Mouse (Mus musculus) ovary, postnatal 36 days (tissue): ENCODE measurements around the gene Mtus2.
"Not testable (repeated sequence)": the region's sequence is repeated elsewhere in the genome, so short reads cannot be mapped to it uniquely, and the experiment has no call there.

Source experiments
- DNase-seq: peaks from one replicate; pipeline ENCODE4 v3.0.0; 2022; ENCODE audit warnings: low spot score, mixed read lengths

The Mtus2 gene

DNA sequence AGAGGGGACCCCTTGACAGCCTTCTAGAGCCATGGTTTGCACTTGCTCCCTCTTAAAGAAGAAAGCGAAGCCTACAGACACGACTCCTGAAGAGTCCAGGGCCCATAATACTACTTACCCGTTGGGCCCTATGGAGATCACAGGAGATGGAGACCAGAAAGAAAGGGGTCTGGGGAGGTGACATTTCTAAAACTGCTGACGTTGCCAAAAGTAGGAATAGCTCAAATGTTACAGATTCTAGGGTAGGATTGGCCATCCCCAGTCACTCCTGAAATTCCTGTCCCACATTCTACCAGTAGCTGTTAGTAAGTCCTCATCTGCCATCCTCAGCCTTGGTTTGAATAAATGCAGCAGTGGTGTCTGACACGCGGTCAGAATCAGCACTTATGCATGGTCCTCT, 325.0 kb downstream of the Mtus2 start:
- no peak for DNase-seq

- DNase-seq = no peak
These were observed 325.5 kb downstream of the Mtus2 start for GRCm38 (mm10) chr5:148282631-148283030.

DNA sequence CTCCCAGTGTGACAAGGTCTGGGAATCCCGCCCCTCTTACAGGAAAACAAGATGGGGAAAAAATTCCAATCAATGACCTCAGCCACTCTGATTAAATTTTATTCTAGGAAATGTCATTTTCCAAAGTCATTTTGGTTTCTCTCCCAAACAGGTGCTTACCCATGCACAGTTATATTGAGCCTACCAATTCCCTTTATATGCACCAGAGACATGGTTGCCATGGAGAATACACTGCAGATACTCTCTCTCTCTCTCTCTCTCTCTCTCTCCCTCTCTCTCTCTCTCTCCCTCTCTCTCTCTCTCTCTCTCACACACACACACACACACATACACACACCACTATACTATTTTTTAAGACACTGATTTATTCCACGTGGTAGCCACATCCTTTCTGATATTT, 326.1 kb downstream of the Mtus2 start:
- DNase-seq = no peak

GRCm38 (mm10) chr5:148283584-148283983, 326.5 kb downstream of the Mtus2 start:
- no peak for DNase-seq

- no peak for DNase-seq
These were observed 330.4 kb downstream of the Mtus2 start for GRCm38 (mm10) chr5:148287529-148287928.

GRCm38 (mm10) chr5:148288804-148289203, 331.7 kb downstream of the Mtus2 start:
- DNase-seq = no peak

DNA sequence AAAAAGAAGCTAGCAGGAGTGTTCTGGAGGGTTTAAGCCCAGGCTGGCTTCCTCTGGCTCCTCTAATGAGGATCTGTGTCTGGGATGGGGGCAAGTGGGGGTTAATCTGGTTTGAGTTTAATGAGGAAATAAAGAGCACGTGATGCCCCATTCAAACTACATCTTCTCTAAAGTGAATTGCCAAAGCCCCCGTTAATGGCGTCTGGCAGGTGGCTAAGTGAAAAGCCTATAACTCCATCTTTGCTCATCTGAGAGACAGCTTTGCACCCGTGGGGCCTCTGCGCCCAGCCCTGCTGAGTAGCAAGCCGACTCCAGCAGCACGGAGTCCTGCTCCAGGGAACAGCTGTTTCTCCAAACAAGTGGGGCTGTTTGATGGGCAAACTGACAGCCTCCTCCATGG, 332.8 kb downstream of the Mtus2 start:
- no peak for DNase-seq

DNA sequence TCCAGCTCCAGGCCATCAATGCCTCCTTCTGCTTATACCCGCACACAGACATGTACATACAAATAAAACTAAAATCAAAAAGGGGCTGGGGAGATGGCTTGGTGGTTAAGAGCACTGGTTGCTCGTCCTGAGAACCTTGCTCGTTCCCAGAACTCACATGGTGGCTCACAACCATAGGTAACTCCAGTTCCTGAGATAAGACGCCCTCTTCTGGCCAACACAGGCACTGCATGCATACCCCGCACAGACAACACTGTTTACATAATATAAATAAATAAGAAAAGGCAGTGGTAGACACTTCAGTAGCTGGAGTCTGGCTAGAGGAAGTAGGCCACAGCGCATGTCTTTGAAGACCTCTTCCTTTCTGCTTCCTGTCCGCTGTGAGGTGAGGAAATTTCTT, 335.7 kb downstream of the Mtus2 start:
- DNase-seq = no peak

GRCm38 (mm10) chr5:148293346-148293745, 336.2 kb downstream of the Mtus2 start:
- DNase-seq = no peak

GRCm38 (mm10) chr5:148302968-148303367, 345.8 kb downstream of the Mtus2 start:
- no peak for DNase-seq

GRCm38 (mm10) chr5:148304112-148304511, 347.0 kb downstream of the Mtus2 start:
- DNase-seq = no peak

GRCm38 (mm10) chr5:148310790-148311189, 353.7 kb downstream of the Mtus2 start:
- DNase-seq = no peak

DNA sequence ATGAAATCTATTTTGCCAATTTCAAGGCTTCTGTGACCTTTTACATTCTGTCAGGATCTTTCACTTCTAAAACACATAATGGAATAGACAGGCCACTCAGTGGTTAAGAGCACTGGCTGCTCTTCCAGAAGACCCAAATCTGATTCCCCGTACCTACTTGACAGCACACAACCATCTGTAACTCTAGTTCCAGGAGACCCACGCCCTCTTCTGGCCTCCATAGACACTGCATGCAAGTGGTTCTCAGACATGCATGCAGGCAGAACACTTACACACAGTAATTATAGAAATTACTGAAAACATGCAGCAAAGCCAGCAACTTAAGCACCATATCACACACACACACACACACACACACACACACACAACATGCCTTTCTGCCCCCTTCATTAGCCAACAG, 355.3 kb downstream of the Mtus2 start:
- DNase-seq = no peak

- no peak for DNase-seq
These were observed 357.8 kb downstream of the Mtus2 start for GRCm38 (mm10) chr5:148314931-148315330.

DNA sequence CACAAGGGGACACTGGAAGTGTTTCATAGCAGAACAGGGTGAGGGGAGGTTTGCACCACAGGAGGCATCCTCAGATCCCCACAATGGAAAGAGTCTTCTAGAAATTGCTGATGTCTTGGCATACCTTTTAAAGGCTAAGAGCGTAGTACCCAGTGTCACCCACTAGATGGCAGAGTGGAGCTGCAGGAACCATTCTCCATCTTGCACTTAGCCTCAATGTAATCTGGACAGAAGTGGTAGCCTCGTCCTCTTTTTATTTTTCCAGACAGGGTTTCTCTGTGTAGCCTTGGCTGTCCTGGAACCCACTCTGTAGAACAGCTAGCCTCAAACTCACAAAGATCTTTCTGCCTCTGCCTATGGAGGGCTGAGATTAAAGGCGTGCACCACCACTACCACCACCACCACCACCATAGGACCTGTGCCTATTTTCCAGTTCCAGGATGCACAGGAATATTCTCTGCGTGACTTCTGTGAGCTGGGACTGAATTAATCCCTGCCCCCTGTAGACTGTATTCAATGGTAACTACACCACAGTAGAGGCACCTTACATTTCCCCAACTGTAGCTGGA, 368.3 kb downstream of the Mtus2 start:
- DNase-seq = no peak

GRCm38 (mm10) chr5:148326295-148326694, 369.2 kb downstream of the Mtus2 start:
- DNase-seq = not testable (repeated sequence)

DNA sequence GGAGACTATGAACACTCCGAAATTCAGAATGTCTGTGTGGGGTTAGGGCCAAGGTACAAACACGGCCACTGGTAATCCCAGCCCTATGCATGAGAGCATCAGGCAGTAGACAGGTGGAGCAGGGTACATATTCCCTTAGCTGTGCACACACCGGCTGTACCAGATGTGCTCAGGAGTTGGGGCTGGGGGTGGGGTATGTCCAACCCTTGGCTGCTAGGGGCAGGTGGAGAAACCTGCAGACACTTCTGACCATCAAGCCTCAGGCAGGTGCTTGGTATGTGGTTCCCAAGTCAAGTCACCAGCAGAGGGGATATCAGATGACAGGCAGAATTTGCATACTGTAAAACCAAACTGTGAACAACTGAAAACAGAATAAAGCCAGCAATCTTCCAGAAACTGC, 371.9 kb downstream of the Mtus2 start:
- DNase-seq = no peak

- no peak for DNase-seq
These were observed 374.2 kb downstream of the Mtus2 start for GRCm38 (mm10) chr5:148331229-148331776.

GRCm38 (mm10) chr5:148331926-148332621, 375.0 kb downstream of the Mtus2 start:
- no peak for DNase-seq

DNA sequence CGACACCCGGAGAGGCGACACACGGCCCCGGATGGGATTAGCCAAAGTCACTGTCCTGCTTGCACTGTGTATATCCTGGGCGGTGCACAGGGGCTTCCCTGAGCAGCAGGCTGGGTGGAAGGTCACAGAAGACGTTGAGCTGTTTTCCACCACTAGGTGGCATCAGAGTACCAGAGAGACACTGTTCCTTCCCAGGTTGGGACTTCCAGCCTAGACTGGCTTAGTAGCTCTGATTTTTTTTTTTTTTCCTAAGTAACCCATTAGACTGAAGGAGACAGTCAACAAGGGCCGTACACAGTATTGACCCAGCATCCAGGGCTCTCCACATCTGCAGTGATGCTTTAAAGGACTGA, 375.5 kb downstream of the Mtus2 start:
- peak; percentile 52 for DNase-seq

DNA sequence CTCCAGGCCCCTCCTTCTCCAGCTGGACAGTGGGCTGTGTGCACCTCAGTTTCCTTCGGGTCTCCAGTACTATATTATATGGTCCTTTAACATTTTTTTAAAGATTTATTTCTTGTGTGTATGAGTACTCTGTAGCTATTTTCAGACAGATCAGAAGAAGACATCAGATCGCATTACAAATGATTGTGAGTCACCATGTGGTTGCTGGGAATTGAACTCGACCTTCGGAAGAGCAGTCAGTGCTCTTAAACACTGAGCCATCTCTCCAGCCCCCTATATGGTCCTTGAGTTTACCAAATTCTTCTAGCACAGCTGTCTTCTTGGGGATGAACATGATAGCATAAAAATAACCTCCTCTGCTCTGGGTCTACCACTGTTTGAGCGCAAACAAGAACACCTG, 382.0 kb downstream of the Mtus2 start:
- DNase-seq = no peak

DNA sequence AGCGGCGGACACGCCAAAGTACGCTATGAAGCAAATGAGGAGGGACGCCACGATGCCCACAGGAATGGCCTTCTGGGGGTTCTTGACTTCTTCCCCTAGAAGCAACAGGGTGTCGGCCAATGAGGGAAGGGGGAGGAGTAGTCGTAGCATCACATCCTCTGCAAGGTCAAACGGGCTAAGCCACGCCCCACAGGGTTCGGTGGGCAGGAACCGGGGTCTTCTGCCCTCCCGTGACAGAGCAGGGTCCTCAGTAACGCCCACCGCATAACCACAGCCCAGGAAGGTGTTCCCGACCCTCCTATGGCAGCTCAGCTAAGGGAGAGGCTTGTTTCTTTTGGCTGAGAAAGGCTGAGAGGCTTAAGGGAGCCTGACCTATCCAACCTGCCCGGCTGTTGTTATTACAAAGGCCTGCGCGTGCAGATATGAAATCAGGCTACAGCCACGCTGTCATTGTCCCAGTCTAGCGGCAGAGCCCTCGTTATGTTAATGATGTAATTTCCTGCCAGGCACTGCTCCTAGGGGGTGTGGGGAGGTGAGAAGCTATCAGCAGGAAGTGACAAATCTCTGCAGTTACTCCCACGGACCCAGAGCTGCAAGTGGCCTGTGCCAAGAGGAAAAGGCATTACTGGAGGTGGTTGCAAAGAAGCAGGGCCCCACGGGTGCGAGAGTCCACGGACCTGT, 385.1 kb downstream of the Mtus2 start:
- no peak for DNase-seq

- no peak for DNase-seq
These were observed 387.3 kb downstream of the Mtus2 start for GRCm38 (mm10) chr5:148344374-148344773.
